Mouse (Mus musculus) brain, embryonic 14.5 days (tissue): ENCODE results near the gene Mtnr1b.

Experiments used
- CTCF ChIP-seq: fragments of 200-500 bp; IDR thresholded peaks from 2 replicates; pipeline ENCODE4 v1.5.1; 2012; ENCODE audit warnings: inconsistent platforms, mild to moderate bottlenecking, moderate library complexity, borderline replicate concordance; ENCODE audit not compliant: insufficient read depth, insufficient read length; ENCODE audit errors: extremely low read depth
- POLR2A ChIP-seq: fragments of 200-500 bp; IDR thresholded peaks from 2 replicates; pipeline ENCODE4 v1.6.1; 2012; ENCODE audit warnings: mild to moderate bottlenecking, inconsistent platforms, borderline replicate concordance; ENCODE audit not compliant: poor library complexity, insufficient read depth, insufficient read length, severe bottlenecking; ENCODE audit errors: extremely low read depth

GRCm38 (mm10) chr9:15903948-15904750, 29.8 kb upstream of the Mtnr1b start:
- TF ChIP-seq CTCF = no peak
- no peak for TF ChIP-seq POLR2A
